Mouse (Mus musculus): Measurements from ENCODE around the gene Sik2. TPM values are rescaled to one million over a fixed set of nuclear protein-coding genes. Genes with fewer than 3 reads are reported as not detected.

Sik2 gene
- total RNA-seq, 2 experiments from 2014 or later: 39.5 to 45.2 TPM

DNA sequence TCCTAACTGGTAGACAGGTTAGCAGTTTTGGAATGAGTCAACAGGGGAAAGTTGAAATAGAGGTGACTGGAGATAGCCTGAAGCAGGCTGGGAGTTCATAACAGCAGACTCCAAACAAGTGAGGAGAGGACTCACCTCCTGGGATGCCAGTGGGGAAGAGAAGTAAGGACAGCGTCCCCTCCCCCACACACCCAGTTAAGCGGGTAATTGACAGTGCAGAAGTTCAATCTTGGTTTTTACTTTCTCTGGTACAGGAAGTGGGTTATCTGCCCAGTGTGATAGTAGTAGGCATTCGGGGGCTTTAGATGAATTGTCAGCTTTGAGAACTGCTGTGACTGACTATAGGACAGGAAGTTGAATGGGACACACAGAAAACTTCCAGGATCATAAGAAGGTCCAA lies 11.5 kb upstream of the Sik2 start:
- Histone ChIP-seq H3K27ac (no peak overlapping the region), H3K4me3 (no peak overlapping the region)
- DNase-seq (ENCODE audit: low spot score in 2 of 2): no peak
- no peak for TF ChIP-seq CTCF (conservative IDR thresholded peaks at IDR 0.05)

DNA sequence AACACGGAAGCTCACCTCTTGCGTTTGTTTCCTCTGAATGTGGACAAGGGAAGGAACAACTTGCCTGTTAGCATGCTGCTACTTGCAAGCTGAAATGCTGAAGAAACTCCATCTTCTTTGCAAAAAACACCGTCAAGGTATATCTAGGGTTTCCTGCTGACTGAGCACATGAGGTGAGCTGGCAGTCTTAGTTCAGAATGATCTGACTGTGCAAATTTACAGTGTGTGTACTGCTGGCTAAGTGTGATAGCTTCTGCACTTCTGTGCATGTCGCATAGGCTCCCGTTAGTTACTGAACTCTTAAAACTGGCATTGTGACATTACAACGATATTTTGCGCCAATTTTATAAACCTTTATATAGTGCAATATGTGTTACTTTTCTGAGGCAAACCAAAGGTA lies 10.8 kb upstream of the Sik2 start:
- no peak for DNase-seq (ENCODE audit: low spot score in 2 of 2)
- H3K27ac ChIP-seq: no peak overlapping the region
- no peak for TF ChIP-seq CTCF (conservative IDR thresholded peaks at IDR 0.05)
- H3K4me3 ChIP-seq: no peak overlapping the region

GRCm38 (mm10) chr9:51015732-51016131 lies 6.9 kb upstream of the Sik2 start:
- no peak overlapping the region for H3K27ac ChIP-seq
- no peak for TF ChIP-seq CTCF (conservative IDR thresholded peaks at IDR 0.05)
- no peak overlapping the region for H3K4me3 ChIP-seq
- DNase-seq (ENCODE audit: low spot score in 2 of 2): no peak

DNA sequence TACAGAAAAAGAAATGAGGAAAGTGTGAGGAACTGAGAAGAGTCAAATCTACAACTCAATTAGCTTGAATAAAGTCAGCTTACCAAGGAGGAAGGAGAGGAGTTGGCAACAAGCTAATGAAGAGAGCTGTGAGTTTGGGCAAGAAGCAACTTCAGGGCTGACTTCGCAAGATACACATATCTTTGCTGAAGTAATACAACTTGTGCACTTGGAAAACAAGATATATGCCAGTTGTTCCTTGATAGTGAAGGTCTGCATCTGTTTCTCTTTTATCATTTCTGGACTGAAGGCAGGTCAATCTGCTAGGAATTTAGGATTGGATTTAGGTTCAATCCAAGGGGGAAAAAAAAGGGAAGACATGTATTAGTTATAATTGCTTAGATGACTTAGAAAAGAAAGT lies 4.8 kb upstream of the Sik2 start:
- Histone ChIP-seq H3K27ac (no peak overlapping the region), H3K4me3 (no peak overlapping the region)
- no peak for DNase-seq (ENCODE audit: low spot score in 2 of 2)
- TF ChIP-seq CTCF (conservative IDR thresholded peaks at IDR 0.05): no peak

GRCm38 (mm10) chr9:51009656-51009950 lies 730 bp upstream of the Sik2 start:
- peak overlapping the region; percentile 46; the same call in 1 of the 2 replicates for H3K4me3 ChIP-seq
- no peak for TF ChIP-seq CTCF (conservative IDR thresholded peaks at IDR 0.05)
- no peak for DNase-seq (ENCODE audit: low spot score in 2 of 2)
- peak overlapping the region; percentile 33; the same call in 1 of the 2 replicates for H3K27ac ChIP-seq

DNA sequence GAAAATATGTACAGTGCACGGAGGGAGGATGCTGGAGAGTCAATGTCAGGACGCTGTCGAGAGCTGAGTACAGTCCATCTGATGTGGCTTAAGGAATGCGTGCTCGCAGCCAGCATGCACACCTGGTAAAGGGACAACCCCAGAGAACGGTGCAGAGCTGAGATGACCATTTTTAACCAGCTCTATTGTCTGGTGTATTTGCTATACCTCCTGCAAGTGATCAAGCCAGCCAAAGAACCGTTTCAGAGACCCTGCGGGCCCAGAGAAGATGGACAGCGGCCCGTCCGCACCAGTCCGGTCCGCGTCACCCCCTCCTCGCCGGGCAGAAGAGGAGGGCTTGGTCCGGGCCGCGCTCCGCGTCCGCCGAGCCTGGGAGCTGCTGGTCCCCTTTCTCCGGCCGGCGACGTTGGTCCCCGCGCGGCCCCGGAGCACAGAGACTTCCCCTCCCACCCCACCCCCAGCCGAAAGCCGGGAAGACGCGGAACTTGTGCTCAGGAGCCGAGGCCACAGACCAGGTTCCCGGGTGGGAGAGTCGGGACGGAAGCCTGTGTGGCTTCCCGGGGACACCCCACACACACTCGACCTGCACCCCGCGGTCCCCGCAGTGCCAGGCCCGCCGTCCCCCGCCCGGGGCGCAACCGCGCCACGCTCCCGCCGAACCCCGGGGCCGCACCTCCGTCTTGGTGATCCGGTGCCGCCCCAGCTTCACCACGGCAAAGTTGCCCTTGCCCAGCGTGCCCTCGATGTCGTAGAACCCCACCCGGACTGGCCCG lies 619 bp downstream of the Sik2 start:
- peak in 1 of 2 experiments; percentile 4 for DNase-seq (ENCODE audit: low spot score in 2 of 2)
- H3K27ac ChIP-seq: peak overlapping the region; percentile 96
- no peak for TF ChIP-seq CTCF (conservative IDR thresholded peaks at IDR 0.05)

GRCm38 (mm10) chr9:51007726-51008067 lies 1.2 kb downstream of the Sik2 start:
- TF ChIP-seq CTCF (conservative IDR thresholded peaks at IDR 0.05): no peak
- DNase-seq (ENCODE audit: low spot score in 2 of 2): no peak
- Histone ChIP-seq H3K27ac (peak overlapping the region; percentile 96), H3K4me3 (peak overlapping the region; percentile 92)

More for the DNA sequence above, 619 bp downstream of the Sik2 start:
- peak overlapping the region; percentile 92 for H3K4me3 ChIP-seq

DNA sequence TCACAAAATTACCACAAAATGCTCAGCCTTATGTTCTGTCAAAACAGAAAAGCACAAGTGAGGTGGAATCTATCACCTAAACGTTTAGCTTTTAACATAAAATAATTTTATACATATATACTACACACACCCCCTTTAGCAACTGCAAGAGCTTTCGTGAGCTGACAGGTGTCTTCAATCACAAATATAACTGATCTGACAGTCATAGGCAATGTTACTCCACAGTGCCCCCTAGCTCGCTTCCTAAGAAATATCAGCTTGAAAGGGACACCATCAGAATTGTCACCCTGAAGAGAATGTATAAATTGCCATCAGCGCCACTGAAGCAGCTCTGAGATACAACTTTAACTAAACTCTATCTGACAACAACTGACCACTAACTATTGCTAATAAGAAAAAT lies 2.0 kb downstream of the Sik2 start:
- peak; percentile 94 for TF ChIP-seq CTCF (conservative IDR thresholded peaks at IDR 0.05)
- H3K27ac ChIP-seq: no peak overlapping the region
- peak overlapping the region; percentile 92 for H3K4me3 ChIP-seq
- peak; percentile 59 to 66 for DNase-seq (ENCODE audit: low spot score in 2 of 2)

GRCm38 (mm10) chr9:51004062-51004461 lies 4.8 kb downstream of the Sik2 start:
- TF ChIP-seq CTCF (conservative IDR thresholded peaks at IDR 0.05): no peak
- DNase-seq (ENCODE audit: low spot score in 2 of 2): no peak

GRCm38 (mm10) chr9:50986677-50987076 lies 22.2 kb downstream of the Sik2 start:
- no peak for DNase-seq (ENCODE audit: low spot score in 2 of 2)
- no peak for TF ChIP-seq CTCF (conservative IDR thresholded peaks at IDR 0.05)
- Histone ChIP-seq H3K27ac (peak overlapping the region; percentile 43; the same call in 1 of the 2 replicates), H3K4me3 (no peak overlapping the region; the same call in 1 of the 2 replicates)

More at GRCm38 (mm10) chr9:51004062-51004461, 4.8 kb downstream of the Sik2 start:
- H3K27ac ChIP-seq: no peak overlapping the region
- H3K4me3 ChIP-seq: no peak overlapping the region

- H3K4me3 ChIP-seq: no peak overlapping the region; the same call in 1 of the 2 replicates
- no peak for DNase-seq (ENCODE audit: low spot score in 2 of 2)
- H3K27ac ChIP-seq: peak overlapping the region; percentile 43; the same call in 1 of the 2 replicates
- TF ChIP-seq CTCF (conservative IDR thresholded peaks at IDR 0.05): no peak
These were observed 22.8 kb downstream of the Sik2 start for GRCm38 (mm10) chr9:50986123-50986522.

DNA sequence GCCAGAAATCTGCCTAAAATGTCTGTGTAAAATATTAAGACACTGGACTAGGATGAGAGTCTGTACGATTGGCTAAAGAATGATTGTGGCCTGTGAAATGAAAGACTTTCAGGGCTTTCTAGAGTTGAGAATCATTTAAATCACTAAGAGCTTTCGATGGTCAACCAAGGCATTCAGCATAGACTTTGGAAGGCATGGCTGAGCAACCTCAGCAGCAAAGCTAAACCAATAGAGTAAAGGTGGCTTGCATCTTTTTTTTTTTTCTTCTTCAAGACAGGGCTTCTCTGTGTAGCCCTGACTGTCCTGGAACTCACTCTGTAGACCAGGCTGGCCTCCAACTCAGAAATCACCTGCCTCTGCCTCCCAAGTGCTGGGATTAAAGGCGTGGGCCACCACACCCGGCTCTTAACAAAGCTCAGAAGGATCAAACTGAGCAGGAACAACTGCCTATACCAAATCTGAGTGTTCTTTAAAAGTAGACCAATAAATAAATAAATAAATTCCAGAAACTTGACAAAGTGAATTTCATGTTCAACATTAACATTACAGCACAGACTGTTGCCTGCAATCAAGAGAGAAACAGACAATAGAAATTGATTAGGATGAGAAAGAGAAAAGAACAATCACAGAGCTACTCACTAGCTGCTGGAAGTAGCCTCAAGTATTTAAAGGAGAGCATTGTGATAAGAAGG lies 27.2 kb downstream of the Sik2 start:
- no peak for DNase-seq (ENCODE audit: low spot score in 2 of 2)
- Histone ChIP-seq H3K27ac (no peak overlapping the region), H3K4me3 (no peak overlapping the region)
- no peak for TF ChIP-seq CTCF (conservative IDR thresholded peaks at IDR 0.05)

GRCm38 (mm10) chr9:50974631-50975030 lies 34.2 kb downstream of the Sik2 start:
- no peak overlapping the region for H3K4me3 ChIP-seq
- peak in 1 of 2 experiments; percentile 37 for DNase-seq (ENCODE audit: low spot score in 2 of 2)
- peak overlapping the region; percentile 59 for H3K27ac ChIP-seq
- peak; percentile 31 for TF ChIP-seq CTCF (conservative IDR thresholded peaks at IDR 0.05)

DNA sequence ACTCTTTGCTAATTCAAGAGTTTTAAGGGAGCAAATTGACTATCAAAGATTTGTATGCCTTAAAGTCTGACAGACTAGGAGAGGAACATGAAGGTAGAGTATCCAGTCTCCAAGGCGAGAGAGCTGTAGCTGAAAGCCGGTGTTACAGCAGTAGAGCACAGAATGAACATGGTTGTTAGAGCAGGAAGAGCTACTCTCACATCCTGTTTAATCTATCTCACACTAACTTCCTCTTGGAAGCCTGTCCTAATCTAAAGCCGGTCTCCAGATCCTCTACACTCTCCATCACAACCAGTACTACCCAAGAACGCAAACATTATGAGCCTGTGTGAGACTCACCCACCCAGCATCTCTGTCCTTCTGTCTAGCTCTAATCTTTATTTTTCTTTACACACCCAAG lies 38.5 kb downstream of the Sik2 start:
- no peak overlapping the region for H3K27ac ChIP-seq
- no peak overlapping the region for H3K4me3 ChIP-seq
- DNase-seq (ENCODE audit: low spot score in 2 of 2): no peak
- no peak for TF ChIP-seq CTCF (conservative IDR thresholded peaks at IDR 0.05)

Measured in layer of hippocampus, adult 2 months (tissue).